Mouse (Mus musculus): ENCODE measurements at regions not wholly inside any gene's neighbourhood (a gene's known extent, or its start where the extent isn't known, plus 50 kb on each side); places are given as distances from the start of the nearest gene placed in this dataset.

DNA sequence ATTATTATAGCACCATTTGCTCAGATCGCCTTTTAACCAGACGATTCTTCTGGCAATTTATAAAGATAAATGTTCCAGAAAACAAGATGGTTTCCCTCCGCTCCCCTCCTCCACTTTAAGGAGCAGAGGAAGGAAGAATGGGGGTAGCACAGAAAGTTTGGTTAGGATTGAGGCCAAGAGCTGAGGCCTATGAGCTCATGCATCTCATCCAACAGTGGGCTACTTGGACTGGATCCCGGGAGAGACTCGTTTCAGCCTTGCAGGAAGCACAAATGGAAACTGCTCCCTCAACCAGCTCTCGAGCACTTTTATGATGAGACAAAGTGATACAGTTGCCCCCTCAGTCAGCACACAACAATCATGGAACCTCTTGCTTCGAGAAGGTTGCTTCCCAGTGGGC, 97.9 kb upstream of the Irx3 start:
- no peak for DNase-seq (ENCODE audit: low read depth, low spot score)

DNA sequence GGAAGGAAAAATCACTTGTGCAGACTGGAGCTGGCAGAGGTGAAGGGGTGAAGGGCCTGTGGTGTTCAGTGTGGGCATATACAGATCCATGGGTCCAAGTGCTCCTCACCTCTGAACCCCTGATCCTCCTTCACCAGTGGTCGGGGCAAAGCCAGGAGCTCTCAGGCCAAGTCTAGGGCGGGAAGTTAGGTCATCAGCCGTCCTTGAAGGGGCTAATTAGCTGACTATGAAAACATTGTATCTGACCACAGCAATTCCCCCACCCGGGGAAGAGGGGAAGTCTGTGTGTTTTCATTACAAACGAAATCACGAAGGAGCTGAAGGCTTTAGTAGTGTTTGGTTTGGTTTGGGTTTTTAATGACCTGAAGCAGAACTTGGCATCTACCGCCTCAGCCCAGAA, 95.5 kb upstream of the Irx3 start:
- no peak for DNase-seq (ENCODE audit: low read depth, low spot score)

DNA sequence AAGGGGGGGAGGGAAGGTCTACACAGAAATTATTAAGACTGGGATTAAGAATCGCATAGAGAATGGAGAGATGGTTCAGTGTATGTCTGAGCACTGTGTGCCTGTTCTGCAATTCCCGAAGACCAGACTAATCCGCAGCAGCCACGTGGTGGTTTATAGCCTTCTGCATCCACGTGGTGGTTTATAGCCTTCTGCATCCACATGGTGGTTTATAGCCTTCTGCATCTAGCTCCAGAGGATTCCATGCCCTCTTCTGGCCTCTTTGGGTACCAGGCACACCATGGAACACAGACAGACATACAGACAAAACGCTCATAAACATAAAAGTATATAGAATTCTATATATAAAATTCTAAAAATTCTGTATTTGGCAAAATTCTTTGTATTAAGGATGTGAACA, 94.1 kb upstream of the Irx3 start:
- DNase-seq (ENCODE audit: low read depth, low spot score): no peak

DNA sequence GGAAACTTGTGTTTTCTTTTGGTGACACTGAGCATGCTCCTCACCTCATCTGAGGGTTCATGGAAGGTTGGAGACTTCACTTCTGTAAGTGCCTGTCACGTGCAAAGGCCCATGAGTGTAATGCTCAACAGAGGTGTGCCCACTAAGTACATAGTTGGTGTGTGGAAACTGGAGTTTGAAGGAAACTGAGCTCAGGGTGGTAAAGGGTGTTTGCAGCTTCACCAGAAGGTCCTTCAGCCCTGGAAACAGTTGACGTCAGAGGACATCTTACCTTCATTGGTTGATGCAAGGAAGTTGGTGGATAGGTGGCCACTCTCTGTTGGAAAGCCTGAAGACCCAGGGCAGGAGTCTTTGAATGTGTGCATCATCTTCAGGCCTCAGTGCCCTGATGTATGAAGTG, 83.0 kb upstream of the Irx3 start:
- DNase-seq (ENCODE audit: low read depth, low spot score): no peak

DNA sequence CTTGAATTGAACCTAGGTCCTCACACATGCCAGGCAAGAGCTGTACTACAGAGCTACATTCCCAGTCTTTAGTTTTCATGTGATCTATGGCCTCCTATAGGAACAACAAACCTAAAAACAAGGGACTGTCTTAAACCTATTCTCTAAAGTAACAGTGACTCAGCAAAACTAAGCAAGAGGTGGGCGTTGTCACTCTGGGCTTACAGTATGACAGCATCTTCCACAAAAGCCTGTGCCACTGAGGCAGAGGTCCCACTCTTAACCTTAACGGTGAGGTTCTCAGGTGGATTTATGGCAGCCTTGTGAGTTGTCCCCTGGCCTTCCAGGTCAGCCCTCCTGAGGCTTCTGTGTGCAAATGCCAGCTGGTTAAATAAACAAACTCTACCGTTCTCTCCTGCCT, 82.5 kb upstream of the Irx3 start:
- DNase-seq (ENCODE audit: low read depth, low spot score): no peak

DNA sequence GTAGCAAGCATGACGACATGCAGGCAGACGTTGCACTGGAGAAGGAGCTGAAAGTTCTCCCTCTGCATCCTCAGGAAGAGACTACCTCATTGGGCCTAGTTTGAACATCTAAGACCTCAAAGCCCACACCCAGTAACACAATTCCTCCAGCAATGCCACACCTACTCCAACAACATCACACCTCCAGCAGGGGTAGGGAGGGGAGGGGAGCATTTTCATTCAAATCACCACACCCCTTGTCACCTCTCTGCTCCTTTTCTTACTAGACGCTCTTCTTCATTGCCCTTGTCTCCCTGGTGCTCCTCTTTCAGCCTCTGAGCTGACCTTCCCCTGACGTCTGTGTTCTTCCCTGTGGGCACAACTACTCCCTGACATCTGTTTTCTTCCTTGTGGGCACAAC, 81.1 kb upstream of the Irx3 start:
- DNase-seq (ENCODE audit: low read depth, low spot score): no peak

DNA sequence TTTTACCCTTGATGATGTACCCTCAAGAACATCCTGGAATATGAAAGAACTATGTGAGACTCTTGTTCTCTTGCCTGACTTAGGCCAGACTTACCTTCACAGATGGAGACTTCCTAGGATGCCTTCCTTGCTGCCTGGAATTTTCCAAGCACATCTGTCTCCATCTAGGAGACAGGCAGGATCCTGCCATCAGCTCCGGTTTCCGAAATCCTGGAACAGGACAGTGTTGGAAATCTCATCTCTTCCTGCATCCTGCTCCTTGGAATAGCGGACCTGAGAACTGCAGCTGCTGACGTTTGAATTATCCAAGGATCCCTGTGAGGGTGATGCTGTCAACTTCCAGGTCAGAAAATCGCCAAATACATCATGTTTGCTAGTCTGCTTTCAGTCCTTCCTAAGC, 77.0 kb upstream of the Irx3 start:
- DNase-seq (ENCODE audit: low read depth, low spot score): no peak

DNA sequence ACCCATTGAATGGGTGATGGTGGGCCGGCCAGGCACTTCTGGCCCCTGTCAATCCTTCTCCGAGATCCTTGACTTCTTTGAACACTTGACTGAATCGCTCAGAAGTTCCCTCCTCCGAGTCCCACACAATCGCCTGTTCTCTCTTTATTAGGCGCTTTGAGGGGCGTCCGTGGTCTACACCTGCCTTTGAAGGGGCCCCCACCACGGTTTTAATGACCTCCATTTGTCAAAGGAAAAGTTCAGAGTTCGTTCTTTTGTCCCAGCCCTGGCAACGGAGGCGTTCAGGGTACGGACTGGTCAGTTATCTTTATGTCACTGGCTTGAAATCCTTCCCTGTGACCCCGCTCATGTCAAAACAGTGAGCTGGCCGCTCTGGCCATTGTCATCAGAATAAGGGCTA, 74.3 kb upstream of the Irx3 start:
- no peak for DNase-seq (ENCODE audit: low read depth, low spot score)

DNA sequence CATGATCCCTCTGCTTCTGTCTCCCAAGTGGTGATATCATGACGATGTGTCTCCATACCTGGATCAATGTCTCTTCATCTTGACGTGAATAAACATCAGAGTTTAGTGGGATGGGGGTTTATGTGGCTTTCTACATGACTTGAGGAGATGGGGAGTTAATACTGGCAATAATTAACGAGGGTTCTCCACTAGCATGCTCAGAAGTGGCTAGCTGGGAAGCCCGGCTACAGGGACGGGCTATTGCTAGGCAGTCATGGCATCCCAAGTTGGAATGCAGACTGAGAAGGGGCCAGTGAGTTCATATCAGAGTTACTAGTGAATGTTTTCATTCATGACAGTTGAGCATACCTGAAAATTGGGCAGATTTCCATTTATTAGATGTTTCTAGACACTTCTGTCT, 71.4 kb upstream of the Irx3 start:
- no peak for DNase-seq (ENCODE audit: low read depth, low spot score)

DNA sequence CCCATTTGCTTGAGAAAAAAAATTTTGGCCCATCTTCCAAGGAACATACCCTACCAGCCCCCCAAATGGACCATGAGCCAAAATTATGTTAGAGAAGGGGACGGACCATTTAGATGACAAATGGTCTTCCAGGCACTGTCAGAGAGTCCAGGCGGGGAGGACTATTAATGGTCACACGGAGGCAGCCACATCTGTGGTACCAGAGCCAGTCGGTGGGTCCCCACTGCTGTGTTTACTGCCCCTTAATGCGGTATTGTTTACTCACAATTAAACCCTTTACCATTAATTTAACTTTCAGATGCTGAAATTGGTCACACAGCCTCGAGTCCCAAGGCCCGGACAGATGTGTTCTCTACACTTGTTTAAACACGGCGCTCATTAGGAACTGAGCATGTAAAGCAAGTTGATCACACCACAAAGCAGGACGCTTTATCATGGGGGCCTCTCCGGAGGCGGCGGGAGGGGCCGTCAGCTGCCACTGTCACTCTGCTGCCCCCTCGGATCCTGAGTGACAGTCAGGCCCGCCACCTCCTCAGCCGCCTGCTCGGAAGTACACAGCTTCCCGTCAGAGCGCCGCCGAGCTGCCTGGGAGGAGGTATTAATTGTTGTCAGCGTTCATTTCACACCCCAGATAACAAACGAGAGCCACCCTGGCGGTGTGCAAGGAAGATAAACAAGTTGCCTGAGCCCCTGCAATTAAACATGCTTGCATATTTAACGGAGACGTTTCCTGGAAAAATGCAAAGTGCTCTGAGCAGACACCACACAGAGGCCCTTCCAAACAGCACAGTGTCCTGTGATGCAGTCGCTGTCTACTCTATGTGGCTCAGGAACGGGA, 70.6 kb upstream of the Irx3 start:
- DNase-seq (ENCODE audit: low read depth, low spot score): no peak

DNA sequence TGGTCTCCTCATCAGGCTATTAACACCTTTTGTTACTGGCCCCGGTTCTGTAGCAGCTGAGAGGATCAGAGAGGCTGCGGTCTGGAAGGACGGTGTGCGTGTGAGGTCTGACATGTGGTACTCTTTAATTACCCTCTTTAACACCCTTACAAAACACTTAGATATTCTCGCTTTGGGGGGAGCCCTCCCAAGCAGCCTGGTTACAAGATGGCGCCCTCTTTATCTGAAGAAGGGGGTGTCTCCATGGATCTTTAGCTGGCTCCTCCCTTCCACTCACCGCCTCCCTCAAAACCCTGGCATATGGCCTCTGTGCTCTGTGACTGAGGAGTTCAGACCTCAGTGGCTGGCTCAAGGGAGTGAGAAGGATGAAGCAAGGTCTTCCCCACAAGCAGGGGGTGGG, 65.2 kb upstream of the Irx3 start:
- DNase-seq (ENCODE audit: low read depth, low spot score): no peak

DNA sequence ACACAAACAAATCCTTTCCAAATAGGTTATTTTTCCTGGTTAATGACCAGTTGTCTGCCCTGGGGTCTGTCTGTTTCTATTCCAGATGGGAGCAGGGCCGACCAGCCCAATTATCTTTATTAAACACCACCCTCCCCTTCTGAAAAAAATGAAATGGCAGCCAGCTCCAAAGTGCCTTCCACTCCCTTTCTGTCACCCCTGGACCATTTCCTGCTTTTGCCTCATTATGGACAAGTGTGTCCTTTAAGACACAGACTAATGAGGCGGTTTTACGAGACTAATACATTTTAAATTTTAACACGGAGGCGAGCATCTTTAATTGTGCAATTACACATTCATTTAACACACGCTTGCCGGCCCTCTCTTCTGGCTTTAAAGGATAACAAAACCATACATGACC, 64.2 kb upstream of the Irx3 start:
- DNase-seq (ENCODE audit: low read depth, low spot score): no peak

DNA sequence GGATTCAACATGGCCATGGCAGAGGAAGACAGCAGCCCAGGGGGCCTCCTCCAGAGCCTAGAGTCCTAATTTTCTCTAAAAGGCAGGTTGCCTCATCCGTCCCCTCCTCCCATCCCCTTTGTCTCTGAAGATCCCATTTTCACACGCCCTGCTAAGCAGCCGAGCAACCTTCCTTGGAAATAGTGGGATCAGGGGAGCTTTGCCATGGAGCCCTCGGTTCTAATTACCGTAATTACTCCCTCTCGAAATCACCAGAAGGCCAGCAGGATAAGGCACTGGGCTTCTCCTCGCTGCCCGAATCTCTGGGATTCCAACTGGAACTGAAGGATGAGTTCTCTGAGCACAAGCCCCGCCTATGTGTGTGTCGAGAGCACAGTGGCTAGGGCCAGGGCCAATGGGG, 63.5 kb upstream of the Irx3 start:
- no peak for DNase-seq (ENCODE audit: low read depth, low spot score)

DNA sequence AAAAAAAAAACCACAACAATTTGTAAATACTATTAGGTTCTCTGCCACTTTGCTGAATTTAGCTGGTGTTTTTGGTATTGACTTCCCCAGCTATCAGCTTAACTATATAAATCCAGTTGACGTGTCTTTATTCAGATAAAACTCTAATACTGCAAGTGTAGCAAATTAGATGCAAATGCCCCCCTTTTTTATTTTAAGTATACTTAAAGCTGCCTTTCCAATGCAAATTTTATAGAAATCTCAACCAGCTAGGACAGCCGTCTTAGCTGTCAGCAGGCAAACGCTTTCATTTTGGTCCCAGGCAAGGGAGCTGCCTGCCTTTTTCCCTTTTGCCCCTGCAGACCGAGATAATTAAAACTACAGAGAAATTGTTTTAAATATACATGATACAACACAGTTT, 61.6 kb upstream of the Irx3 start:
- no peak for DNase-seq (ENCODE audit: low read depth, low spot score)

DNA sequence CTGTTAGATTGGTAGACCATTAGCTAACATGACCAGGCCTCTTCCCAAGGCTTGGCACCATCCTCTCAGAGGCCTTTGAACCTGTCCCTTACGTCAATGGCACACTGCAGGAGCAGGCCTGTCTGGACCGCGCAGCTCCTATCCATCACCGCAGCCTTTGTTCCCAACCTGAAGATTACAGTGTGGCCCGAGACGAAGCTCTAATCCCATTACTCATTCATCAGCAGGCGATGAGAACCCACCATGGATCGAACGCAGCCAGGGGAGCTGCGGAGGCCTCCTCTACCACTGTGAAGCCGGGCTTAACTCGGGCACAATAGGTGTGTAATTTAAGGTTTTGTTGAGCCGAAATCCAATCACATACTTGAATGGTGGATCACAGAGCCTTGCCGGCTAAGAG, 54.0 kb upstream of the Irx3 start:
- no peak for DNase-seq (ENCODE audit: low read depth, low spot score)

DNA sequence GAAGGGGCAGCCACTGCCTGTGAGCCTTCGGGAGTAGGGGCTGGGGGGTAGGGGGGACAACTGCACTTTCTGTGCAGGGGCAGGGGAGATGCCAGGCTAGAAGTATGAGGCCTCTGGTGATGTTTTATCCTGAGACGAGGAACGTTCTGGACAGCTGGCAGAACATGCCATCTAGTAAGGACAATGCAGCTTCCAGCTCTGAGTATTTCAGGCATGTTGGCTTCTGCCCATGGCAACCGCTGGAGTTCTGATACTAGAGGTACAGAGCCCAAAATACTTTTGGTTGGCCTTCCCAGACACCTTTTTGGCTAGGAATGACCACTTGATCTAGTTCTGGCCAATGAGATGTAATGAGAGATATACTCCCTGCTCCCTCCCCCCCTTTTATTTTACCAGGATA, 52.5 kb upstream of the Irx3 start:
- DNase-seq (ENCODE audit: low read depth, low spot score): no peak

DNA sequence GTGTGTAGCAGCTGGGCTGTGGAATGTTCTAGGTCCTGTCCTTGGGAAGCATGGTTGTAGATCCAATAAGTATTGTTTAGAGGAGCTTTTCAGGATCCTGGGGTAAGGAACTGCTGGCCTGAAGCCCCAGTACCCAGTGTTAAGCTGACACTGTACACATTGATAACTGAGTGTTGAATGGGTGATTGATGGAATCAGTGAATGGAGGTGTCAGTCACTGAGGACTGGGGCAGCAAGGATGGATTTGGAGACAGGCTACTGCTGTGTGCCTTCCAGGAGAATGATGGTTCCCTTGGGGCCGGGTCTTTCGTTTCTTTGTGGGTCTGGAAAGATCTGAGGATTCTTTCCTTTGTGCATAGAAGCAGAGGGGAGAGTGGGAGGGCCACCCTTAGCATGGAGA, 51.9 kb upstream of the Irx3 start:
- no peak for DNase-seq (ENCODE audit: low read depth, low spot score)

DNA sequence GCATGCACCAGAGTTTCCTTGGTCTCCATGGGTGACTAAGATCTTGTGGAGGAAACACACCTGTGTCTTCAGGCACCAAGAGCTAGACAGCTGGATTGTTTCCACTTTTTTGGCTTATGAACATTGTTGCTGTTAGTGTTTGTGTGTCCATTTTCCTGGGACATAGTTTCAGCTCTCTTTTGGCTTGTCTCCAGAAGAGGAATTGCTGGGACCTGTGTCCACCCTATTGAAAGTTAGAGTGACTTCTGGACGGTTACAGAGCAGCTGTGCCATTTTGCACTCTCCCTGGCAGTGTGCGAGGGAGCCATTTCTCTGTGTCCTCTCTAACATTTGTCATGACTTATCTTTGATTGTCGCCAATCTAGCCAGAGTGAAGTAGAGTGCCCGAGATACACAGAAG, 51.5 kb upstream of the Irx3 start:
- no peak for DNase-seq (ENCODE audit: low read depth, low spot score)

Measured in embryo, embryonic 11.5 days (tissue).